Mouse (Mus musculus): ENCODE measurements around the gene Acrbp.

GRCm38 (mm10) chr6:125071170-125071895 is 21.8 kb downstream of the Acrbp start:
- no peak for TF ChIP-seq POLR2A (IDR thresholded peaks at IDR 0.05; ENCODE audit: insufficient read depth, low read depth, low read length)
- no peak for TF ChIP-seq CTCF (IDR thresholded peaks at IDR 0.05)
